Mouse (Mus musculus): Measurements from ENCODE around the gene Zfp362.

DNA sequence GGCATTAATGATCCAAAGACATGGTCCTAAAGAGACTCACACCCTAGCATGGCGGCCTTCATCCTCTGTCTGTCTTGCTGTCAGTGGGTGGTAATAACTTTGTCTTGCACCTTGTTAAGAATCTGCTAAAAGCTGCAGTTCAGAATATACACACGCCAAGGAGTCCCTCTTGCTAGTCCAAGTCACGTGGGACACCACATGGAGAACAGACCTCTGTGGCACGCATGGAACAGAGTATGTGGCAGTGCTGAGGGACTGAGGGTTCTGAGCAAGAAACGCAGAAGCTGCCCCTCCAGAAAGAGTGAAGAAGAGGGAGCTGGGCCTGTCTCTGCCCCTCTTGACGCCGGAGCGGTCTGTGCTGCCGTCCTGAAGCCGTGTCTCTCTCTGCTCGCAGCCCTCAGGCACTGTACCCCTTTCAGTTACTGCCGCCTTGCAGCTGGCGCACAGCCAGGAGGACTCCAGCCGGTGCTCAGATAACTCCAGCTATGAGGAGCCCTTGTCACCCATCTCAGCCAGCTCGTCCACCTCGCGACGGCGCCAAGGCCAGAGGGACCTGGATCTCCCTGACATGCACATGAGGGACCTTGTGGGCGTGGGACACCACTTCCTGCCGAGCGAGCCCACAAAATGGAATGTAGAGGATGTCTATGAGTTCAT is 58.1 kb downstream of the Zfp362 start:
- no peak for TF ChIP-seq CTCF (conservative IDR thresholded peaks at IDR 0.05; ENCODE audit: low read length)
- no peak for TF ChIP-seq NANOG (IDR thresholded peaks at IDR 0.05; ENCODE audit: borderline replicate concordance, low read length)

Data from E14TG2a.4 (cell line).